Comparison of ENCODE assay signal across 9 mouse cellular contexts in the genomic region with DNA sequence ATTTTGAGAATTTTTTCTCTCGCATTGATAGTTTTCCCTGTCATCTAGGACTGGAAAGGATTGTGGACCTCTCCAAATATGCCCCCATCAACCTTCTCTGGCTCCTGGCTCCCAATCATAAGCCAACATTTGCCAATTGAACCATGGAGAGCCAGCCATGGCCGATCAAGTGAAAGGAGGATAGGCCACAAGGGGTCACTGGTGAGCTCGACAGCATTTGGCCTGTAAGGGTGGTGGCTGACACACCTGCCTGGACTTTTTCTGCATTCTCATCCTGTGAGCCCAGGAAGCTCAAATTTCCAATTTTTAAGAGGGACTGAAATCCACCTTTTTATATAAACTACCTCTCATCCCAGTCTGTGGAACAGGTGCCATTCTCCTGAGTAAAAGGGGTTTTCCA. TPM values are rescaled to one million over a fixed set of nuclear protein-coding genes. Genes with fewer than 3 reads are reported as not detected.
DNase-seq lines count a peak whose midpoint lies in the region; ATAC-seq and TF ChIP-seq lines count a peak whose summit lies in the region.
"Had no signal": no experiment of that assay in that cellular context is flagged by ENCODE, and none has a peak within 500 bp of the region (broad histone marks: within the 10 kb centered on the region; RNA-seq: fewer than 3 reads in every experiment).

No protein-coding gene starts in this region.

- DNase-seq in left cerebral cortex, adult 18-20 months (ENCODE audit: low spot score in 2 of 2), result peak; percentile 8 to 25
- no peak for DNase-seq in left cerebral cortex, adult 8-10 months (ENCODE audit: low spot score in 2 of 2)
- DNase-seq in NIH3T3 (ENCODE audit: low read depth), result peak; percentile 35
- peak; percentile 39 for DNase-seq in liver, postnatal 0 days
- no peak for DNase-seq in spleen, postnatal 10 days (ENCODE audit: low spot score in 2 of 2)
- DNase-seq: cerebellum, postnatal 36 days had no signal

- 41% methylated on average over 3 of the region's 3 CpGs for WGBS in liver, postnatal 0 days (ENCODE audit: insufficient replicate concordance)

- H3K4me3 ChIP-seq in bone marrow macrophage, adult 2 months (ENCODE audit: insufficient read depth, low read length), result no peak overlapping the region
- no peak overlapping the region for H3K4me3 ChIP-seq in liver, postnatal 0 days (ENCODE audit: low read depth, low read length)

- TF ChIP-seq POLR2A in bone marrow macrophage, adult 2 months (IDR thresholded peaks at IDR 0.05; ENCODE audit: borderline replicate concordance, low read depth, low read length), result no peak

- H3K4me2 ChIP-seq in liver, postnatal 0 days (ENCODE audit: low read depth, low read length), result no peak overlapping the region

- H3K4me1 ChIP-seq in bone marrow macrophage, adult 2 months (ENCODE audit: control insufficient read depth, insufficient read depth, low read length), result no peaks in the 10 kb centered on the region
- no peaks in the 10 kb centered on the region for H3K4me1 ChIP-seq in liver, postnatal 0 days (ENCODE audit: insufficient read depth)

- no peak for ATAC-seq in liver, postnatal 0 days
- no peak for ATAC-seq in megakaryocyte-erythroid progenitor cell, adult 5-6 weeks (replicated peaks; ENCODE audit: low FRiP score, low TSS enrichment, poor library complexity, severe bottlenecking)

- no peaks in the 10 kb centered on the region for H3K36me3 ChIP-seq in liver, postnatal 0 days (replicated peaks; ENCODE audit: insufficient read depth, low read length)

- H3K27me3 ChIP-seq in liver, postnatal 0 days (ENCODE audit: insufficient read depth, low read length), result no peaks in the 10 kb centered on the region

- no peak for TF ChIP-seq EP300 in liver, postnatal 0 days (IDR thresholded peaks at IDR 0.05; ENCODE audit: low read depth)

- H3K9me3 ChIP-seq in liver, postnatal 0 days (ENCODE audit: low read length), result no peaks in the 10 kb centered on the region

- peak; percentile 21; the same call in 1 of the 2 replicates for TF ChIP-seq CTCF in bone marrow macrophage, adult 2 months (IDR thresholded peaks at IDR 0.05; ENCODE audit: low read depth, low read length)
- TF ChIP-seq CTCF in liver, postnatal 0 days (IDR thresholded peaks at IDR 0.05; ENCODE audit: low read depth), result peak; percentile 56

- no peak overlapping the region for H3K9ac ChIP-seq in liver, postnatal 0 days (replicated peaks)

- H3K27ac ChIP-seq in bone marrow macrophage, adult 2 months (ENCODE audit: insufficient read depth, low read depth, low read length), result no peak overlapping the region
- no peak overlapping the region for H3K27ac ChIP-seq in liver, postnatal 0 days (ENCODE audit: low read depth)

RNA-seq across cellular contexts. Expression of a gene that starts 50.0 kb away (rescaled TPM):
- 10 to 100 TPM; 15.5 to 20.3 TPM for total RNA-seq in left cerebral cortex, adult 18-20 months (2021)
- total RNA-seq in left cerebral cortex, adult 8-10 months (2022), result 10 to 100 TPM; 16.2 to 21.6 (median 19.3) TPM
- not detected in 2 replicates for polyA plus RNA-seq in bone marrow macrophage, adult 2 months (2012; ENCODE audit: insufficient read depth, insufficient read length, missing spikeins)
- polyA plus RNA-seq in liver, postnatal 0 days (2015; fragmentation: Nextera tagmentation; extraction: Ambion mirVana), result 0.69 and 0.76 TPM in 2 replicates
- not detected in 2 replicates for total RNA-seq in megakaryocyte-erythroid progenitor cell, adult 5-6 weeks (2014; fragmentation: Nextera tagmentation)
- total RNA-seq in megakaryocyte-erythroid progenitor cell, adult 5-6 weeks (2017), result not detected in 2 replicates
- polyA plus RNA-seq: large intestine, adult 2 months had no signal

Comparison
In these comparisons a context has a peak if more than half of its experiments do, and no peak if none do; other contexts are left out.
1. DNase-seq: peak in left cerebral cortex, adult 18-20 months (2 of 2), NIH3T3 (single experiment) and liver, postnatal 0 days (single experiment); none in left cerebral cortex, adult 8-10 months (0 of 2) and spleen, postnatal 10 days (0 of 2).
2. RNA of a gene that starts 50.0 kb away (total RNA-seq): 16.2 to 21.6 TPM in left cerebral cortex, adult 8-10 months and 15.5 to 20.3 TPM in left cerebral cortex, adult 18-20 months; not detected in megakaryocyte-erythroid progenitor cell, adult 5-6 weeks; every median in the first group is over 10 times any median in the second.